Mouse (Mus musculus) C2C12 (cell line): ENCODE data around the gene Ofcc1.

Experiments
- CTCF ChIP-seq: IDR thresholded peaks from one replicate; pipeline ENCODE4 v1.5.1; 2011; ENCODE audit not compliant: control insufficient read depth, insufficient read depth, insufficient read length
- MAX ChIP-seq: IDR thresholded peaks from one replicate; pipeline ENCODE4 v1.6.1; 2011; ENCODE audit warnings: mild to moderate bottlenecking, control low read depth
- MYOD1 ChIP-seq: IDR thresholded peaks from one replicate; pipeline ENCODE4 v1.6.1; 2011; ENCODE audit warnings: low read depth; ENCODE audit not compliant: control insufficient read depth, insufficient read length
- MYOG ChIP-seq: IDR thresholded peaks from one replicate; pipeline ENCODE4 v1.6.1; 2011; ENCODE audit not compliant: control insufficient read depth, insufficient read length; ENCODE audit errors: extremely low read depth
- USF1 ChIP-seq: IDR thresholded peaks from one replicate; pipeline ENCODE4 v1.6.1; 2011; ENCODE audit warnings: low read depth, mild to moderate bottlenecking, control low read depth, moderate library complexity

- no peak for TF ChIP-seq CTCF
- no peak for TF ChIP-seq MYOG
- no peak for TF ChIP-seq USF1
- TF ChIP-seq MAX: no peak
- no peak for TF ChIP-seq MYOD1
These were observed 248.9 kb downstream of the Ofcc1 start for GRCm38 (mm10) chr13:40112336-40112735.
